Mouse (Mus musculus): ENCODE results near the gene Mog. TPM values are rescaled to one million over a fixed set of nuclear protein-coding genes. Genes with fewer than 3 reads are reported as not detected.
A peak's percentile ranks its signal among the peaks of the same experiment; 100 is the strongest.

The Mog gene
- 1.1 and 1.5 TPM in 2 replicates for polyA plus RNA-seq (2015; fragmentation: Nextera tagmentation; extraction: Ambion mirVana)

GRCm38 (mm10) chr17:37022628-37023576 lies at the start of gene Mog:
Gene Mog, minus strand, starts transcription at chr17:37023398.
- H3K4me2 ChIP-seq = no peak within 1 kb of the TSS
- WGBS = 77% methylated on average over 9 of the region's 9 CpGs
- H3K4me1 ChIP-seq = 0 out of 2 replicates have a peak, but pooled peaks cover 2% of the 10 kb centered on the region
- no peak within 1 kb of the TSS for H3K27ac ChIP-seq
- no peak for ATAC-seq
- no peak within 1 kb of the TSS for H3K4me3 ChIP-seq
- no peaks in the 10 kb centered on the region for H3K36me3 ChIP-seq (ENCODE audit: poor library complexity, severe bottlenecking)
- no peaks in the 10 kb centered on the region for H3K9me3 ChIP-seq (replicated peaks)
- H3K9ac ChIP-seq = no peak within 1 kb of the TSS
- no peaks in the 10 kb centered on the region for H3K27me3 ChIP-seq

GRCm38 (mm10) chr17:37072730-37073276 lies 49.6 kb upstream of the Mog start:
- Histone ChIP-seq H3K27ac (peak overlapping the region; percentile 77), H3K27me3 (no peaks in the 10 kb centered on the region), H3K4me2 (peak overlapping the region; percentile 7; the same call in 1 of the 2 replicates), H3K4me3 (no peak overlapping the region), H3K4me1 (peaks cover 16% of the 10 kb centered on the region), H3K36me3 (ENCODE audit: poor library complexity, severe bottlenecking) (peaks cover 91% of the 10 kb centered on the region), H3K9ac (peak overlapping the region; percentile 47), H3K9me3 (replicated peaks) (no peaks in the 10 kb centered on the region)
- 29% methylated on average over 11 of the region's 11 CpGs for WGBS
- peak; percentile 46 for ATAC-seq

DNA sequence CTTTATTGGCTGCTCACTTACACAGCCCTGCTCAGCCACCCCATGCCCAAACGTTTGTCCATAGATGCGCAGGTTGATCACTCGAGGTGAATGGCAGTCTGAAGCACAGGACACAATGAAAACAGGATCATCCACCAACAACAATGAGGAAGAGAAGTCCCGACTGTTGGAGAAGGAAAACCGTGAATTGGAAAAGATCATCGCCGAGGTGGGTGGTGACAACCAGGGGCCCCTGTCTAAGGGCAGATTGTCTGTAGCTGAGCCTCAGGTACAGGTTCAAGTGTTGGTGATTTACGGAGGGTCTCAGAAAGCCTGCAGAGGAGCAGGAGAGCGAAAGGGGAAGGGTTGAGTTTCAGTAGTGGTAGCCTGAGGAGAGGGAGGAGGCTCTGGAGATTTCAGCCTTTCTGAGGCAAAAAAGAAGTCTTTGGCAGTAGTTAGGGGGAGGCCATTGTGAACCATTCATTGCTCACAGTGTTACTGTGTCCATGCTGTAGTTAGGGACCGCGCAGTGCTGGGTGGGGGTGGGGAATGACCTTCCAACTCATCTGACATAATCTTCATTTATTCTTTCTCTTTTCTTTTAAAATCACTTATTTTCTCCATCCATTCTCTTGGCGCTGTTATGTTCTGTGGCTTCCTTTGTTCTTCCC lies 49.0 kb upstream of the Mog start:
- Histone ChIP-seq H3K9me3 (replicated peaks) (no peaks in the 10 kb centered on the region), H3K4me2 (no peak overlapping the region), H3K27me3 (no peaks in the 10 kb centered on the region), H3K9ac (no peak overlapping the region; the same call in 1 of the 2 replicates), H3K27ac (peak overlapping the region; percentile 77), H3K36me3 (ENCODE audit: poor library complexity, severe bottlenecking) (peaks cover 97% of the 10 kb centered on the region), H3K4me3 (no peak overlapping the region), H3K4me1 (peaks cover 16% of the 10 kb centered on the region)
- ATAC-seq = peak; percentile 57
- WGBS = 53% methylated on average over 12 of the region's 12 CpGs

DNA sequence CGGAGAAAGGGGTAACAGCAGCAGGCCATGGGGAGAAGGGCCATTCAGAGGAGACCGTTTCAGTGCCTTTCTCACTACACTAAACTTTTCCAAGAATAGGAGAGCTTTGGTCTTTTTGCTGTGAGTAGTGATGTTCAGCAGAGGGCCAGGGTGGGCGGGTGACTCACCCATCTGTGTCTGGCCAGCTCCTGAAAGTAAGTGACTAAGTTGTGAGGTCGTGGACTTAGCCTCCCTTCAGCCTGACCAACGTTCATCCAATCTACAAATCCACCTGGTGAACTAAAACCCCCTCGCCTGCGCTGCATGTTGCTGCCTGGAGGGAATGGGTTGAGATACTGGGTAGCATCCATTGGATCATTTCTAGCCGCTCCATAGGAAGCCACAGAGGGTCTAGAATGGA lies 46.9 kb upstream of the Mog start:
- H3K36me3 ChIP-seq (ENCODE audit: poor library complexity, severe bottlenecking) = peaks cover 99% of the 10 kb centered on the region
- H3K4me1 ChIP-seq = peaks cover 16% of the 10 kb centered on the region
- no peaks in the 10 kb centered on the region for H3K9me3 ChIP-seq (replicated peaks)

GRCm38 (mm10) chr17:37067861-37068260 lies 44.7 kb upstream of the Mog start:
- Histone ChIP-seq H3K4me1 (peaks cover 25% of the 10 kb centered on the region), H3K4me2 (no peak overlapping the region), H3K4me3 (no peak overlapping the region), H3K27ac (no peak overlapping the region), H3K36me3 (ENCODE audit: poor library complexity, severe bottlenecking) (peaks cover 99% of the 10 kb centered on the region), H3K9me3 (replicated peaks) (no peaks in the 10 kb centered on the region), H3K9ac (no peak overlapping the region), H3K27me3 (no peaks in the 10 kb centered on the region)
- WGBS = 91% methylated on average over 1 of the region's 1 CpGs
- ATAC-seq = no peak

More for the DNA sequence above, 46.9 kb upstream of the Mog start:
- Histone ChIP-seq H3K4me2 (no peak overlapping the region), H3K9ac (no peak overlapping the region), H3K4me3 (no peak overlapping the region), H3K27ac (no peak overlapping the region), H3K27me3 (no peaks in the 10 kb centered on the region)
- WGBS = 93% methylated on average over 8 of the region's 8 CpGs
- no peak for ATAC-seq

DNA sequence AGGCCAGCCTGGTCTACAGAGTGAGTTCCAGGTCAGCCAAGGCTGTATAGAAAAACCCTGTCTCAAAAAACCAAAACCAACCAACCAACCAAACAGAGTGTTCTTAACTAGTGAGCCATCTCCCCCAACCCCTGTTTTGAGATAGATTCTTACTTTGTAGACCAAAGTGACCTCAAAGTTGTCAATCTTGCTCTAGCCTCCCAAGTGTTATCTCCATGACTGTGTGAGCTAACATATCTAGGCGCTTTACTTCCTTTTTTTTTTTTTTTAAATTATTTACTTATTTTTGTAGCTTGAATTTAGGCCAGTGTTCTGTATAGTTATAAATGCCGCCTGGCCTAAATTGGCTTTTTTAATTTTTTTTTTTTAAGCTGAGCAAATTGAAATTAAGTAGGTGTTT lies 42.8 kb upstream of the Mog start:
- H3K4me2 ChIP-seq = no peak overlapping the region
- peaks cover 27% of the 10 kb centered on the region for H3K4me1 ChIP-seq

GRCm38 (mm10) chr17:37063686-37064495 lies 40.7 kb upstream of the Mog start:
- Histone ChIP-seq H3K9ac (no peak overlapping the region), H3K27ac (no peak overlapping the region), H3K36me3 (ENCODE audit: poor library complexity, severe bottlenecking) (peaks cover 99% of the 10 kb centered on the region), H3K4me2 (no peak overlapping the region), H3K27me3 (no peaks in the 10 kb centered on the region), H3K9me3 (replicated peaks) (no peaks in the 10 kb centered on the region), H3K4me3 (no peak overlapping the region), H3K4me1 (peaks cover 27% of the 10 kb centered on the region)
- ATAC-seq = 0 out of 2 replicates have a peak, but pooled peaks have one; percentile 37
- 45% methylated on average over 11 of the region's 11 CpGs for WGBS

More for the DNA sequence above, 42.8 kb upstream of the Mog start:
- Histone ChIP-seq H3K4me3 (no peak overlapping the region), H3K36me3 (ENCODE audit: poor library complexity, severe bottlenecking) (peaks cover 99% of the 10 kb centered on the region), H3K27ac (no peak overlapping the region), H3K9ac (no peak overlapping the region), H3K9me3 (replicated peaks) (no peaks in the 10 kb centered on the region), H3K27me3 (no peaks in the 10 kb centered on the region)
- ATAC-seq = no peak
- 94% methylated on average over 2 of the region's 2 CpGs for WGBS

DNA sequence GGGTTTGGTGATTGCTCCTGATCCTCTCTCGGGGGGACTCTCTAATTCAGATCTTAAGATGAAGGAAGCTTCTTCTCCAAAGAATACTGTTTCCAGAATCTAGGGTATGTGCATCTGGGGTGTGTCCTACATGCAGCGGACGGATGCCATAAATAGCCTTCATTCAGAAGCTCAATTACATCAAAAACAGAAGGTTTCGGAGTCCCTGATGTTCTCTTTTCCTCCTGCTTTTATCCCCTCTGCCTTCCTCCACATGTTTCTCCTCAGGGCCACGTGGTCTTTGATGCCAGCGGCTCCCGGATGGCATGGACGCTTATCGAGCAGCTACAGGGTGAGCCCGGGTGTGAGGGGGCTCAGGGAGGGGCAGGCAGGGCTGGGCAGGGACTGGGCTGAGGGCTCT lies 39.9 kb upstream of the Mog start:
- peaks cover 27% of the 10 kb centered on the region for H3K4me1 ChIP-seq
- H3K27ac ChIP-seq = no peak overlapping the region
- H3K4me2 ChIP-seq = no peak overlapping the region
- no peak overlapping the region for H3K9ac ChIP-seq
- H3K4me3 ChIP-seq = no peak overlapping the region
- H3K36me3 ChIP-seq (ENCODE audit: poor library complexity, severe bottlenecking) = peaks cover 98% of the 10 kb centered on the region
- no peaks in the 10 kb centered on the region for H3K27me3 ChIP-seq
- H3K9me3 ChIP-seq (replicated peaks) = no peaks in the 10 kb centered on the region
- WGBS = 63% methylated on average over 10 of the region's 10 CpGs
- no peak for ATAC-seq

GRCm38 (mm10) chr17:37062101-37062641 lies 39.0 kb upstream of the Mog start:
- no peaks in the 10 kb centered on the region for H3K9me3 ChIP-seq (replicated peaks)
- ATAC-seq = 0 out of 2 replicates have a peak, but pooled peaks have one; percentile 25
- no peak overlapping the region for H3K9ac ChIP-seq
- peak overlapping the region; percentile 25; the same call in 1 of the 2 replicates for H3K27ac ChIP-seq
- 64% methylated on average over 10 of the region's 10 CpGs for WGBS
- H3K4me3 ChIP-seq = no peak overlapping the region
- no peak overlapping the region for H3K4me2 ChIP-seq
- peaks cover 94% of the 10 kb centered on the region for H3K36me3 ChIP-seq (ENCODE audit: poor library complexity, severe bottlenecking)
- H3K4me1 ChIP-seq = peaks cover 27% of the 10 kb centered on the region
- no peaks in the 10 kb centered on the region for H3K27me3 ChIP-seq

GRCm38 (mm10) chr17:37061435-37061834 lies 38.2 kb upstream of the Mog start:
- ATAC-seq = no peak
- no peak overlapping the region for H3K4me2 ChIP-seq
- 39% methylated on average over 3 of the region's 3 CpGs for WGBS
- no peak overlapping the region for H3K9ac ChIP-seq
- H3K4me3 ChIP-seq = no peak overlapping the region
- H3K4me1 ChIP-seq = peaks cover 32% of the 10 kb centered on the region
- H3K9me3 ChIP-seq (replicated peaks) = no peaks in the 10 kb centered on the region
- H3K36me3 ChIP-seq (ENCODE audit: poor library complexity, severe bottlenecking) = peaks cover 93% of the 10 kb centered on the region
- peak overlapping the region; percentile 25; the same call in 1 of the 2 replicates for H3K27ac ChIP-seq
- no peaks in the 10 kb centered on the region for H3K27me3 ChIP-seq

DNA sequence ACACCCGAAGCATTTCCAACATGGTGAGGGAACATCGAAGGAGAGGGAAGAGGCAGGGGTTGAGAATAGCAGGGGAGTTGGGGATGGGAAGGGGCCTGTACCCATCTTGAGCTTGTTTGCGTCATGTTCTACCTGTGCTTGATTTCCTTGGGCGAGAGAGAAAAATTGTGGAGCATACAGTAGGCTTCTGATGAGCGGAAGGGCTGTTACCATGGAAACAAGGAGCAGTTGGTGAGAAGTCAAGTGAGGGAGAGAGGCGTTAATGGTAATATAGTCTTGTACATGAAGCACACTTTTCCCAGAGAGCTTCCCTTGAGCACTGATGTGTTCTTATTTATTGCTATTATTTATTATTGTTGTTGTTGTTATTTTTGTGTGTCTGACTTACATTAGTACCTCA lies 33.8 kb upstream of the Mog start:
- H3K4me3 ChIP-seq = no peak overlapping the region
- H3K4me1 ChIP-seq = peaks cover 25% of the 10 kb centered on the region
- H3K4me2 ChIP-seq = no peak overlapping the region
- H3K36me3 ChIP-seq (ENCODE audit: poor library complexity, severe bottlenecking) = peaks cover 83% of the 10 kb centered on the region
- peak; percentile 54; the same call in 1 of the 2 replicates for ATAC-seq
- no peak overlapping the region for H3K9ac ChIP-seq
- H3K9me3 ChIP-seq (replicated peaks) = no peaks in the 10 kb centered on the region
- H3K27ac ChIP-seq = no peak overlapping the region
- WGBS = 86% methylated on average over 6 of the region's 6 CpGs
- no peaks in the 10 kb centered on the region for H3K27me3 ChIP-seq
